Mouse (Mus musculus) neural tube, embryonic 15.5 days (tissue): ENCODE measurements around the gene Atp1a4. TPM values are rescaled to one million over a fixed set of nuclear protein-coding genes. Genes with fewer than 3 reads are reported as not detected.
A peak's percentile ranks its signal among the peaks of the same experiment; 100 is the strongest.

ENCODE experiments used
- ATAC-seq: fragments of 200-750 bp; cut with Nextera tagmentation; 2 replicates; pipeline ENCODE4 v1.8.0; 2017; ENCODE audit warnings: mild to moderate bottlenecking, moderate TSS enrichment, moderate library complexity; ENCODE audit not compliant: low FRiP score
- H3K27ac ChIP-seq: fragments of 300-500 bp; sonication (generic); replicated peaks from 2 replicates; pipeline ENCODE4 v1.5.1; 2015; ENCODE audit warnings: mild to moderate bottlenecking, inconsistent platforms
- H3K27me3 ChIP-seq: fragments of 300-500 bp; sonication (generic); replicated peaks from 2 replicates; pipeline ENCODE4 v1.6.1; 2015; ENCODE audit warnings: inconsistent platforms
- H3K36me3 ChIP-seq: fragments of 300-500 bp; sonication (generic); 2 replicates; pipeline ENCODE4 v1.6.1; 2015; ENCODE audit warnings: inconsistent platforms
- H3K4me1 ChIP-seq: fragments of 300-500 bp; sonication (generic); 2 replicates; pipeline ENCODE4 v1.6.1; 2015; ENCODE audit warnings: inconsistent platforms
- H3K4me2 ChIP-seq: fragments of 300-500 bp; sonication (generic); 2 replicates; pipeline ENCODE4 v1.6.1; 2015; ENCODE audit warnings: inconsistent platforms, mild to moderate bottlenecking, moderate library complexity
- H3K4me3 ChIP-seq: fragments of 300-500 bp; sonication (generic); replicated peaks from 2 replicates; pipeline ENCODE4 v1.5.1; 2015; ENCODE audit warnings: mild to moderate bottlenecking, inconsistent platforms
- H3K9ac ChIP-seq: fragments of 300-500 bp; sonication (generic); replicated peaks from 2 replicates; pipeline ENCODE4 v1.6.1; 2015; ENCODE audit warnings: mild to moderate bottlenecking, inconsistent platforms
- H3K9me3 ChIP-seq: fragments of 300-500 bp; sonication (generic); replicated peaks from 2 replicates; pipeline ENCODE4 v1.6.1; 2016; ENCODE audit warnings: inconsistent platforms
- WGBS: fragments of 180-500 bp; shearing (Covaris S2); methylation state at CpG from one replicate; pipeline ENCODE4 v1.1.7; 2015; ENCODE audit warnings: mixed read lengths; 5-methylcytosine and 5-hydroxymethylcytosine counted together
- polyA plus RNA-seq: library from polyadenylated mRNA; unstranded; fragments of >200 nt; fragmentation: Nextera tagmentation; extraction: Ambion mirVana; gene quantifications from 2 replicates; pipeline ENCODE4 v1.2.1, GENCODE M21; 2015

The Atp1a4 gene
- polyA plus RNA-seq = 0.05 TPM in 1 of 2 replicates, not detected in the other

GRCm38 (mm10) chr1:172258314-172258713 lies at the start of gene Atp1a4:
Gene Atp1a4 (minus strand): TSS chr1:172258414.
- no peak for ATAC-seq
- Histone ChIP-seq H3K27ac (no peak within 1 kb of the TSS), H3K9ac (no peak within 1 kb of the TSS), H3K4me3 (no peak within 1 kb of the TSS), H3K9me3 (no peaks in the 10 kb centered on the region), H3K27me3 (no peaks in the 10 kb centered on the region), H3K36me3 (no peaks in the 10 kb centered on the region), H3K4me2 (no peak within 1 kb of the TSS), H3K4me1 (0 out of 2 replicates have a peak, but pooled peaks cover 2% of the 10 kb centered on the region)
- WGBS = 91% methylated on average over 6 of the region's 6 CpGs

- Histone ChIP-seq H3K27ac (peak overlapping the region; percentile 46), H3K36me3 (no peaks in the 10 kb centered on the region), H3K9ac (no peak overlapping the region), H3K4me2 (no peak overlapping the region), H3K4me1 (peaks cover 36% of the 10 kb centered on the region), H3K4me3 (no peak overlapping the region), H3K27me3 (no peaks in the 10 kb centered on the region), H3K9me3 (no peaks in the 10 kb centered on the region)
- no peak for ATAC-seq
- WGBS = 65% methylated on average over 10 of the region's 10 CpGs
Observed at GRCm38 (mm10) chr1:172307936-172308335, 49.7 kb upstream of the Atp1a4 start.

- Histone ChIP-seq H3K4me2 (no peak overlapping the region), H3K36me3 (no peaks in the 10 kb centered on the region), H3K4me1 (peaks cover 38% of the 10 kb centered on the region), H3K27me3 (no peaks in the 10 kb centered on the region), H3K4me3 (no peak overlapping the region), H3K9ac (no peak overlapping the region), H3K9me3 (no peaks in the 10 kb centered on the region), H3K27ac (no peak overlapping the region; the same call in 1 of the 2 replicates)
- no peak for ATAC-seq
- WGBS = 76% methylated on average over 6 of the region's 6 CpGs
Observed at GRCm38 (mm10) chr1:172306885-172307284, 48.7 kb upstream of the Atp1a4 start.

GRCm38 (mm10) chr1:172306196-172306595 lies 48.0 kb upstream of the Atp1a4 start:
- Histone ChIP-seq H3K4me1 (peaks cover 38% of the 10 kb centered on the region), H3K9ac (no peak overlapping the region), H3K27me3 (no peaks in the 10 kb centered on the region), H3K36me3 (no peaks in the 10 kb centered on the region), H3K9me3 (no peaks in the 10 kb centered on the region), H3K4me3 (no peak overlapping the region), H3K4me2 (no peak overlapping the region), H3K27ac (no peak overlapping the region)
- 88% methylated on average over 4 of the region's 4 CpGs for WGBS
- no peak for ATAC-seq

- H3K4me2 ChIP-seq = no peak overlapping the region
- no peak overlapping the region for H3K4me3 ChIP-seq
- no peak overlapping the region for H3K9ac ChIP-seq
- no peaks in the 10 kb centered on the region for H3K36me3 ChIP-seq
- ATAC-seq = no peak
- no peaks in the 10 kb centered on the region for H3K9me3 ChIP-seq
- peaks cover 39% of the 10 kb centered on the region for H3K4me1 ChIP-seq
- H3K27me3 ChIP-seq = no peaks in the 10 kb centered on the region
- 77% methylated on average over 3 of the region's 3 CpGs for WGBS
- H3K27ac ChIP-seq = no peak overlapping the region
Observed at GRCm38 (mm10) chr1:172305635-172306034, 47.4 kb upstream of the Atp1a4 start.

- H3K4me2 ChIP-seq = no peak overlapping the region
- H3K9ac ChIP-seq = no peak overlapping the region
- no peak overlapping the region for H3K27ac ChIP-seq
- no peak for ATAC-seq
- H3K27me3 ChIP-seq = no peaks in the 10 kb centered on the region
- 91% methylated on average over 2 of the region's 2 CpGs for WGBS
- H3K36me3 ChIP-seq = no peaks in the 10 kb centered on the region
- peaks cover 38% of the 10 kb centered on the region for H3K4me1 ChIP-seq
- H3K9me3 ChIP-seq = no peaks in the 10 kb centered on the region
- no peak overlapping the region for H3K4me3 ChIP-seq
Observed at GRCm38 (mm10) chr1:172305153-172305552, 46.9 kb upstream of the Atp1a4 start.

- no peaks in the 10 kb centered on the region for H3K27me3 ChIP-seq
- 84% methylated on average over 6 of the region's 6 CpGs for WGBS
- no peaks in the 10 kb centered on the region for H3K36me3 ChIP-seq
- no peak overlapping the region for H3K27ac ChIP-seq
- no peaks in the 10 kb centered on the region for H3K9me3 ChIP-seq
- no peak overlapping the region for H3K4me3 ChIP-seq
- no peak for ATAC-seq
- peaks cover 37% of the 10 kb centered on the region for H3K4me1 ChIP-seq
- H3K4me2 ChIP-seq = no peak overlapping the region
- no peak overlapping the region for H3K9ac ChIP-seq
Observed at GRCm38 (mm10) chr1:172304443-172304842, 46.2 kb upstream of the Atp1a4 start.

- no peaks in the 10 kb centered on the region for H3K36me3 ChIP-seq
- no peak for ATAC-seq
- no peak overlapping the region for H3K4me2 ChIP-seq
- H3K27ac ChIP-seq = no peak overlapping the region
- no peak overlapping the region for H3K4me3 ChIP-seq
- no peak overlapping the region for H3K9ac ChIP-seq
- peaks cover 37% of the 10 kb centered on the region for H3K4me1 ChIP-seq
- H3K9me3 ChIP-seq = no peaks in the 10 kb centered on the region
- H3K27me3 ChIP-seq = no peaks in the 10 kb centered on the region
- WGBS = 18% methylated on average over 6 of the region's 6 CpGs
Observed at GRCm38 (mm10) chr1:172302851-172303250, 44.6 kb upstream of the Atp1a4 start.

- Histone ChIP-seq H3K27ac (0 out of 2 replicates have a peak overlapping the region, but pooled peaks have one; percentile 4), H3K4me2 (no peak overlapping the region), H3K36me3 (no peaks in the 10 kb centered on the region), H3K27me3 (no peaks in the 10 kb centered on the region), H3K9me3 (no peaks in the 10 kb centered on the region), H3K4me3 (no peak overlapping the region), H3K4me1 (peaks cover 40% of the 10 kb centered on the region), H3K9ac (no peak overlapping the region)
- no peak for ATAC-seq
- 71% methylated on average over 3 of the region's 3 CpGs for WGBS
Observed at GRCm38 (mm10) chr1:172302311-172302710, 44.1 kb upstream of the Atp1a4 start.

- no peaks in the 10 kb centered on the region for H3K36me3 ChIP-seq
- H3K4me2 ChIP-seq = no peak overlapping the region
- H3K9me3 ChIP-seq = no peaks in the 10 kb centered on the region
- no peak overlapping the region for H3K4me3 ChIP-seq
- H3K27ac ChIP-seq = 0 out of 2 replicates have a peak overlapping the region, but pooled peaks have one; percentile 19
- ATAC-seq = no peak
- 43% methylated on average over 12 of the region's 12 CpGs for WGBS
- H3K27me3 ChIP-seq = no peaks in the 10 kb centered on the region
- no peak overlapping the region for H3K9ac ChIP-seq
- H3K4me1 ChIP-seq = peaks cover 39% of the 10 kb centered on the region
Observed at GRCm38 (mm10) chr1:172301180-172301579, 43.0 kb upstream of the Atp1a4 start.

GRCm38 (mm10) chr1:172300247-172300646 lies 42.0 kb upstream of the Atp1a4 start:
- whole genome bisulfite sequencing = 70% methylated on average over 5 of the region's 5 CpGs
- H3K4me2 ChIP-seq = no peak overlapping the region
- no peaks in the 10 kb centered on the region for H3K36me3 ChIP-seq
- no peaks in the 10 kb centered on the region for H3K9me3 ChIP-seq
- no peaks in the 10 kb centered on the region for H3K27me3 ChIP-seq
- no peak overlapping the region for H3K27ac ChIP-seq
- no peak overlapping the region for H3K9ac ChIP-seq
- H3K4me3 ChIP-seq = no peak overlapping the region
- H3K4me1 ChIP-seq = peaks cover 45% of the 10 kb centered on the region
- no peak for ATAC-seq

- no peak overlapping the region for H3K27ac ChIP-seq
- H3K9ac ChIP-seq = no peak overlapping the region
- peaks cover 52% of the 10 kb centered on the region for H3K4me1 ChIP-seq
- H3K4me3 ChIP-seq = no peak overlapping the region
- H3K9me3 ChIP-seq = no peaks in the 10 kb centered on the region
- no peaks in the 10 kb centered on the region for H3K27me3 ChIP-seq
- H3K36me3 ChIP-seq = no peaks in the 10 kb centered on the region
- 58% methylated on average over 7 of the region's 7 CpGs for WGBS
- no peak for ATAC-seq
- H3K4me2 ChIP-seq = no peak overlapping the region
Observed at GRCm38 (mm10) chr1:172299528-172299927, 41.3 kb upstream of the Atp1a4 start.
